Mouse (Mus musculus) MEL (cell line): ENCODE results near the gene Ppfia4. TPM values are rescaled to one million over a fixed set of nuclear protein-coding genes. Genes with fewer than 3 reads are reported as not detected.

Experiments
- DNase-seq: peaks from one replicate; pipeline ENCODE4 v3.0.0; 2011; ENCODE audit warnings: low read depth, low spot score
- H3K27ac ChIP-seq: 2 replicates; pipeline ENCODE4 v1.5.1; 2012; ENCODE audit warnings: low read depth, mild to moderate bottlenecking, control low read depth, low read length, moderate library complexity; ENCODE audit not compliant: control insufficient read depth
- H3K27me3 ChIP-seq, 2 experiments: fragments of 150-350 bp in 1 of 2; sonication (generic) in 1 of 2; 2 replicates each; pipeline ENCODE4 v1.6.1; 2012; ENCODE audit warnings: low read length in 2 of 2, mild to moderate bottlenecking in 2 of 2, improper control_type of control experiment in 1 of 2, moderate library complexity in 1 of 2; ENCODE audit not compliant: insufficient read depth in 2 of 2, control insufficient read depth in 1 of 2
- H3K36me3 ChIP-seq, 2 experiments: 2 replicates each; pipeline ENCODE4 v1.6.1; 2012 to 2014; ENCODE audit warnings: low read length in 2 of 2, improper control_type of control experiment in 1 of 2, inconsistent platforms in 1 of 2, mild to moderate bottlenecking in 1 of 2; ENCODE audit not compliant: insufficient read depth in 2 of 2, control insufficient read depth in 1 of 2
- H3K4me1 ChIP-seq, 2 experiments: fragments of 150-350 bp in 1 of 2; sonication (generic) in 1 of 2; 2 replicates each; pipeline ENCODE4 v1.6.1; 2012; ENCODE audit warnings: low read length in 2 of 2, improper control_type of control experiment in 1 of 2, mild to moderate bottlenecking in 1 of 2; ENCODE audit not compliant: insufficient read depth in 2 of 2, control insufficient read depth in 1 of 2
- H3K4me3 ChIP-seq, 2 experiments: fragments of 150-350 bp in 1 of 2; sonication (generic) in 1 of 2; 2 replicates each; pipeline ENCODE4 v1.5.1; 2012; ENCODE audit warnings: low read depth in 2 of 2, low read length in 2 of 2, mild to moderate bottlenecking in 2 of 2, moderate library complexity in 2 of 2, control low read depth in 1 of 2, improper control_type of control experiment in 1 of 2; ENCODE audit not compliant: control insufficient read depth in 1 of 2, insufficient read depth in 1 of 2
- H3K79me2 ChIP-seq: 2 replicates; pipeline ENCODE4 v1.6.1; 2012; ENCODE audit warnings: mild to moderate bottlenecking, low read length, moderate library complexity; ENCODE audit not compliant: control insufficient read depth, poor library complexity, insufficient read depth
- H3K9ac ChIP-seq: 2 replicates; pipeline ENCODE4 v1.6.1; 2012; ENCODE audit warnings: low read depth, mild to moderate bottlenecking, control low read depth, low read length, moderate library complexity; ENCODE audit not compliant: control insufficient read depth, poor library complexity, severe bottlenecking
- H3K9me3 ChIP-seq: fragments of 150-350 bp; sonication (generic); replicated peaks from 2 replicates; pipeline ENCODE4 v1.6.1; 2012; ENCODE audit warnings: mild to moderate bottlenecking, low read length, improper control_type of control experiment, moderate library complexity; ENCODE audit not compliant: insufficient read depth
- ELF1 ChIP-seq: IDR thresholded peaks from 2 replicates; pipeline ENCODE4 v1.6.1; 2014; ENCODE audit warnings: low read depth, mild to moderate bottlenecking, inconsistent platforms, low read length, improper control_type of control experiment, moderate library complexity
- EP300 ChIP-seq, 2 experiments: IDR thresholded peaks; 2 replicates each; pipeline ENCODE4 v1.6.1; 2011; ENCODE audit warnings: improper control_type of control experiment in 2 of 2, low read length in 2 of 2, low read depth in 1 of 2, mild to moderate bottlenecking in 1 of 2
- ETS1 ChIP-seq: IDR thresholded peaks from 2 replicates; pipeline ENCODE4 v1.6.1; 2012; ENCODE audit warnings: low read depth, mild to moderate bottlenecking, inconsistent platforms, low read length, improper control_type of control experiment, moderate library complexity
- JUND ChIP-seq: IDR thresholded peaks from 2 replicates; pipeline ENCODE4 v1.6.1; 2011; ENCODE audit warnings: low read depth, mild to moderate bottlenecking, improper control_type of control experiment, low read length
- POLR2A ChIP-seq, 2 experiments: IDR thresholded peaks; 2 replicates each; pipeline ENCODE4 v1.6.1; 2011 to 2012; ENCODE audit warnings: low read length in 2 of 2, mild to moderate bottlenecking in 2 of 2, control low read depth in 1 of 2, improper control_type of control experiment in 1 of 2, low read depth in 1 of 2, moderate library complexity in 1 of 2; ENCODE audit not compliant: control insufficient read depth in 1 of 2, insufficient read depth in 1 of 2, poor library complexity in 1 of 2
- POLR2AphosphoS5 ChIP-seq: IDR thresholded peaks from 2 replicates; pipeline ENCODE4 v1.6.1; 2012; ENCODE audit warnings: low read depth, borderline replicate concordance, mild to moderate bottlenecking, inconsistent platforms, low read length, moderate library complexity, mixed read lengths
- TAL1 ChIP-seq: IDR thresholded peaks from 2 replicates; pipeline ENCODE4 v1.6.1; 2012; ENCODE audit warnings: mild to moderate bottlenecking, inconsistent platforms, low read length, moderate library complexity, mixed read lengths
- TCF12 ChIP-seq: IDR thresholded peaks from 2 replicates; pipeline ENCODE4 v1.6.1; 2014; ENCODE audit warnings: low read depth, mild to moderate bottlenecking, inconsistent platforms, low read length, improper control_type of control experiment, moderate library complexity
- UBTF ChIP-seq: IDR thresholded peaks from 2 replicates; pipeline ENCODE4 v1.6.1; 2012; ENCODE audit warnings: low read depth, mild to moderate bottlenecking, inconsistent platforms, low read length, improper control_type of control experiment, moderate library complexity, borderline replicate concordance; ENCODE audit not compliant: insufficient read depth
- ZNF384 ChIP-seq: IDR thresholded peaks from 2 replicates; pipeline ENCODE4 v1.6.1; 2012; ENCODE audit warnings: low read depth, mild to moderate bottlenecking, inconsistent platforms, low read length, improper control_type of control experiment
- polyA plus RNA-seq, 2 experiments: library from polyadenylated mRNA; stranded (reverse) in 1 of 2; unstranded in 1 of 2; fragments of >175 nt in 1 of 2; fragments of >200 nt in 1 of 2; gene quantifications; 2 replicates each; pipeline versions ENCODE4 v1.2.1 to v1.2.4; 2012; ENCODE audit warnings: low replicate concordance in 2 of 2, low read depth in 1 of 2; ENCODE audit not compliant: insufficient read length in 2 of 2, insufficient read depth in 1 of 2, missing spikeins in 1 of 2
- total RNA-seq: library from RNA; depleted of rRNA; stranded (reverse); fragments of 300-350 nt; gene quantifications from 2 replicates; pipeline ENCODE4 v1.2.3, GENCODE M21; 2012

The Ppfia4 gene
- total and polyA plus RNA-seq, 3 experiments = 0.11 TPM; not detected in 2

DNA sequence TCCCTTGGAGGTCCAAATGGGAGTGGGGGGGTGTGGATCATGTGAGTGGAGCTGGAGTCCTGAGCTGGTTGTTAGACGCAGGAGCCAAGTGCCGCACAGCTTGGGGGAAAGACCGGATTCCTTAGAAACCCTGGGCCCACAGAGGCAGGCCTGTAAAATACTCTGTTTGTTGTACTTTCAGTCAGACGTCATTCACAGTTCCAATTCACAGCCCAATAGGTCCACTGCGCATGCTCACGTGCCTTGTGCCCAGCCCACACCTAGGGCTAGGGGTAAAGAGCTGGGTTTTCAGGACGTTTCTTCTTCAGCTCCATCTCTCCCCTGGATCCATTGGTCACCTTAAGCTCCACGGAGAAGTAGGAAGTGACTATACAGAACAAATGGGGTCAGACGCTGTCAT, 40.1 kb downstream of the Ppfia4 start:
- no peaks in the 10 kb centered on the region for H3K79me2 ChIP-seq
- no peak for DNase-seq
- no peak for TF ChIP-seq ELF1
- TF ChIP-seq TCF12 = no peak
- no peak for TF ChIP-seq UBTF
- no peak for TF ChIP-seq ETS1
- TF ChIP-seq POLR2A (IDR thresholded peaks at IDR 0.05; ENCODE audit: control insufficient read depth in 1 of 2, insufficient read depth in 1 of 2, low read depth in 1 of 2, low read length in 2 of 2, poor library complexity in 1 of 2) = no peak
- TF ChIP-seq EP300 (IDR thresholded peaks at IDR 0.05; ENCODE audit: low read depth in 1 of 2, low read length in 2 of 2) = no peak
- no peak for TF ChIP-seq TAL1
- no peak for TF ChIP-seq JUND
- no peak for TF ChIP-seq POLR2AphosphoS5
- TF ChIP-seq, all 39 proteins: peak for 0
- Histone ChIP-seq H3K4me3 (no peak overlapping the region), H3K27me3 (peaks cover 0 to 4% of the 10 kb centered on the region in 2 experiments; a peak in 3 of 4 replicates), H3K36me3 (no peaks in the 10 kb centered on the region), H3K4me1 (no peaks in the 10 kb centered on the region), H3K9ac (no peak overlapping the region), H3K9me3 (no peaks in the 10 kb centered on the region), H3K27ac (no peak overlapping the region)

DNA sequence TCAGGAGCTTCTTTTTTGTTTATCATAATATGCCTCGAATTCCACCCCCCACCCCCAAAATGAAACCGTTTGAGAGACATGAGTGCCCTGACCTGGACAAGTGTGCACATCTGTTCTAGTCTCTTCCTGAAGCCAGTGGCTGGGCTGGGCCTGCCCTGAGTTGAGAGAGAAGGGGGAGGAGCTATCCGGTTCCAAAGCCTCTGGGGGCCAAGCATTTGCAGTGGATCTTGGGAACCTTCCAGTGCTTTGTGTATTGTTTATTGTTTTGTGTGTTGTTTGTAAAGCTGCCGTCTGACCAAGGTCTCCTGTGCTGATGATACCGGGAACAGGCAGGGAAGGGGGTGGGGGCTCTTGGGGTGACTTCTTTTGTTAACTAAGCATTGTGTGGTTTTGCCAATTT, 40.7 kb downstream of the Ppfia4 start:
- Histone ChIP-seq H3K27ac (no peak overlapping the region), H3K4me1 (no peaks in the 10 kb centered on the region), H3K4me3 (no peak overlapping the region), H3K9me3 (no peaks in the 10 kb centered on the region), H3K79me2 (no peaks in the 10 kb centered on the region), H3K9ac (no peak overlapping the region), H3K27me3 (peaks cover 0 to 2% of the 10 kb centered on the region in 2 experiments; a peak in 3 of 4 replicates), H3K36me3 (no peaks in the 10 kb centered on the region)
- no peak for DNase-seq
- TF ChIP-seq UBTF = no peak
- TF ChIP-seq ZNF384 = no peak

DNA sequence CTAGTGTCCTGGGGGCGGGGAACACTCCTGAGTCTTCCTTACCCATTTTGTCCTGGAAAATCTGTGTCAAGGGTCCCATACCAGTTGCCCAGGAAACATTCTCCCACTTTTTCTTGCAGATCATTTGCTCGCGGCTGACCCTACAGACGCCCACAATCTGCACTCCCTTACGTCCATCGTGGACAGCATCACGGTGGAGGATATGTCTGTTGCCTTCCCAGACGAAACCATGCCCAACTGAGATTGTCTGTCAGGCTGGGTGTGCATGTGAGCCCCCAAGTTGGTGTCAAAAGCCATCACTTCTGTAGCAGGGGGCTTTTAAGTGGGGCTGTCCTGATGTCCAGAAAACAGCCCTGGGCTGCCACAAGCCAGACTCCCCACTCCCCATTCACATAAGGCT, 41.2 kb downstream of the Ppfia4 start:
- H3K36me3 ChIP-seq = no peaks in the 10 kb centered on the region
- H3K27me3 ChIP-seq = peaks cover 0 to 2% of the 10 kb centered on the region in 2 experiments; a peak in 3 of 4 replicates
- no peaks in the 10 kb centered on the region for H3K4me1 ChIP-seq
- no peak for DNase-seq
- no peaks in the 10 kb centered on the region for H3K79me2 ChIP-seq
- no peak overlapping the region for H3K4me3 ChIP-seq
- TF ChIP-seq TAL1 = no peak
- H3K9me3 ChIP-seq = no peaks in the 10 kb centered on the region
- H3K27ac ChIP-seq = no peak overlapping the region
- no peak overlapping the region for H3K9ac ChIP-seq
